Mouse (Mus musculus) right cerebral cortex, postnatal 14 days (tissue): Measurements from ENCODE around the gene Grip1.
A peak's percentile ranks its signal among the peaks of the same experiment; 100 is the strongest.

Source experiments
- DNase-seq: peaks from one replicate; pipeline ENCODE4 v3.0.0; 2022

Gene Grip1

GRCm38 (mm10) chr10:119984299-119984698 lies 530.7 kb downstream of the Grip1 start:
- DNase-seq: no peak

GRCm38 (mm10) chr10:119998475-119998874 lies 544.8 kb downstream of the Grip1 start:
- no peak for DNase-seq

- no peak for DNase-seq
Measured at GRCm38 (mm10) chr10:120002149-120002548, 548.5 kb downstream of the Grip1 start.

- no peak for DNase-seq
Measured at GRCm38 (mm10) chr10:120004096-120004495, 550.5 kb downstream of the Grip1 start.

GRCm38 (mm10) chr10:120005581-120005980 lies 552.0 kb downstream of the Grip1 start:
- no peak for DNase-seq

- DNase-seq: peak; percentile 25
Measured at GRCm38 (mm10) chr10:120012331-120012730, 558.7 kb downstream of the Grip1 start.

GRCm38 (mm10) chr10:120015117-120015516 lies 561.5 kb downstream of the Grip1 start:
- no peak for DNase-seq

- DNase-seq: no peak
Measured at GRCm38 (mm10) chr10:120026437-120026836, 572.8 kb downstream of the Grip1 start.

GRCm38 (mm10) chr10:120030901-120031300 lies 577.3 kb downstream of the Grip1 start:
- no peak for DNase-seq

GRCm38 (mm10) chr10:120031316-120031715 lies 577.7 kb downstream of the Grip1 start:
- DNase-seq: no peak

GRCm38 (mm10) chr10:120033866-120034265 lies 580.2 kb downstream of the Grip1 start:
- DNase-seq: no peak

GRCm38 (mm10) chr10:120035211-120035733 lies 581.6 kb downstream of the Grip1 start:
- DNase-seq: no peak

GRCm38 (mm10) chr10:120035824-120036223 lies 582.2 kb downstream of the Grip1 start:
- no peak for DNase-seq

GRCm38 (mm10) chr10:120038194-120038593 lies 584.6 kb downstream of the Grip1 start:
- no peak for DNase-seq

- DNase-seq: no peak
Measured at GRCm38 (mm10) chr10:120044237-120044636, 590.6 kb downstream of the Grip1 start.

GRCm38 (mm10) chr10:120044714-120045234 lies 591.1 kb downstream of the Grip1 start:
- no peak for DNase-seq

- DNase-seq: no peak
Measured at GRCm38 (mm10) chr10:120060579-120061237, 607.1 kb downstream of the Grip1 start.

- no peak for DNase-seq
Measured at GRCm38 (mm10) chr10:120061238-120062130, 607.9 kb downstream of the Grip1 start.

GRCm38 (mm10) chr10:120064424-120064823 lies 610.8 kb downstream of the Grip1 start:
- peak; percentile 53 for DNase-seq

- DNase-seq: no peak
Measured at GRCm38 (mm10) chr10:120066319-120066718, 612.7 kb downstream of the Grip1 start.

GRCm38 (mm10) chr10:120077850-120078249 lies 624.2 kb downstream of the Grip1 start:
- DNase-seq: no peak

- no peak for DNase-seq
Measured at GRCm38 (mm10) chr10:120092548-120092947, 638.9 kb downstream of the Grip1 start.

- DNase-seq: no peak
Measured at GRCm38 (mm10) chr10:120095136-120095535, 641.5 kb downstream of the Grip1 start.

- DNase-seq: no peak
Measured at GRCm38 (mm10) chr10:120095716-120096115, 642.1 kb downstream of the Grip1 start.
